In the genomic region with DNA sequence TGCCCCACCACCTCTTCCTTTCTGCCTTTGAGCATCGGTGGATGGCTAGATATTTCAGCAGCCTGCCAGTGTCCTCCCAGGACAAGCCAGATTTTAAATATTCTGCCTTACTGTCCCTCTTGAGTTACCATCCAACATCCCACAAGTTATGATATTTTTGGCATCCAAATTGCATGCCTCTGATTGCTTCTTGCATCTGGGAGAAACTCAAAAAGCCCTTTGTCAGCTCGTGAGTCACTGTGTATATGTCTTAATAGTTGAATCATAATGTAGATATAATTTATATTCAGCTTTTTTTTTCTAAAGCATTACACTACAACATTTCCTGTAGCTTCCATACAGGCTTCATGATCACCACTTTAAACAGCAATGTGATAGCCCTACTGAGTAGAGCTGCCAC, we compare ENCODE assay signal across 28 mouse cellular contexts. TPM values are rescaled to one million over a fixed set of nuclear protein-coding genes. Genes with fewer than 3 reads are reported as not detected.
DNase-seq lines count a peak whose midpoint lies in the region; ATAC-seq and TF ChIP-seq lines count a peak whose summit lies in the region.
"Had no signal": no experiment of that assay in that cellular context is flagged by ENCODE, and none has a peak within 500 bp of the region (broad histone marks: within the 10 kb centered on the region; RNA-seq: fewer than 3 reads in every experiment).

No protein-coding gene starts in this region.

- peak overlapping the region; percentile 3; the same call in 1 of the 2 replicates for H3K27ac ChIP-seq in hindbrain, embryonic 12.5 days
- H3K27ac ChIP-seq in hindbrain, embryonic 14.5 days: no peak overlapping the region
- H3K27ac ChIP-seq in midbrain, embryonic 14.5 days (replicated peaks; ENCODE audit: low read depth, low read length): 0 out of 2 replicates have a peak overlapping the region, but pooled peaks have one; percentile 1
- H3K27ac ChIP-seq in midbrain, embryonic 15.5 days: no peak overlapping the region
- H3K27ac ChIP-seq in stomach, postnatal 0 days (replicated peaks): no peak overlapping the region
- H3K27ac ChIP-seq: embryonic facial prominence, embryonic 10.5 days; embryonic facial prominence, embryonic 13.5 days; forebrain, embryonic 12.5 days; forebrain, embryonic 15.5 days; heart, adult 2 months had no signal

- no peak overlapping the region for H3K4me2 ChIP-seq in hindbrain, embryonic 12.5 days (replicated peaks)
- no peak overlapping the region for H3K4me2 ChIP-seq in hindbrain, embryonic 14.5 days (replicated peaks)
- no peak overlapping the region for H3K4me2 ChIP-seq in midbrain, embryonic 14.5 days (ENCODE audit: low read length)
- H3K4me2 ChIP-seq in midbrain, embryonic 15.5 days: no peak overlapping the region
- H3K4me2 ChIP-seq in stomach, postnatal 0 days (replicated peaks; ENCODE audit: low read depth): no peak overlapping the region
- H3K4me2 ChIP-seq: embryonic facial prominence, embryonic 13.5 days; forebrain, embryonic 12.5 days; forebrain, embryonic 15.5 days; heart, embryonic 11.5 days had no signal

- 81% methylated on average over 2 of the region's 2 CpGs for WGBS in hindbrain, embryonic 12.5 days
- 81% methylated on average over 2 of the region's 2 CpGs for WGBS in hindbrain, embryonic 14.5 days
- 74% methylated on average over 2 of the region's 2 CpGs for WGBS in midbrain, embryonic 14.5 days
- WGBS in midbrain, embryonic 15.5 days: 76% methylated on average over 2 of the region's 2 CpGs
- WGBS in stomach, postnatal 0 days: 54% methylated on average over 2 of the region's 2 CpGs

- H3K4me3 ChIP-seq in hindbrain, embryonic 12.5 days: no peak overlapping the region
- H3K4me3 ChIP-seq in hindbrain, embryonic 14.5 days (replicated peaks; ENCODE audit: low read length): no peak overlapping the region
- H3K4me3 ChIP-seq in midbrain, embryonic 14.5 days (replicated peaks; ENCODE audit: low read depth, low read length): no peak overlapping the region
- H3K4me3 ChIP-seq in midbrain, embryonic 15.5 days: no peak overlapping the region
- no peak overlapping the region for H3K4me3 ChIP-seq in stomach, postnatal 0 days (ENCODE audit: low read depth, low read length)
- H3K4me3 ChIP-seq: embryonic facial prominence, embryonic 10.5 days; embryonic facial prominence, embryonic 13.5 days; erythroblast, embryonic 14.5 days; forebrain, embryonic 12.5 days; forebrain, embryonic 15.5 days; heart, adult 2 months had no signal

- no peak for ATAC-seq in hindbrain, embryonic 12.5 days (ENCODE audit: low FRiP score)
- no peak for ATAC-seq in hindbrain, embryonic 14.5 days (ENCODE audit: low FRiP score)
- no peak for ATAC-seq in midbrain, embryonic 14.5 days (ENCODE audit: low FRiP score, low TSS enrichment)
- no peak for ATAC-seq in midbrain, embryonic 15.5 days (replicated peaks)
- ATAC-seq in stomach, postnatal 0 days (ENCODE audit: low FRiP score, low TSS enrichment): no peak
- ATAC-seq: forebrain, embryonic 15.5 days; hindbrain, embryonic 16.5 days had no signal

- H3K36me3 ChIP-seq in hindbrain, embryonic 12.5 days: no peaks in the 10 kb centered on the region
- H3K36me3 ChIP-seq in hindbrain, embryonic 14.5 days (replicated peaks; ENCODE audit: control insufficient read depth, insufficient read depth): no peaks in the 10 kb centered on the region
- H3K36me3 ChIP-seq in midbrain, embryonic 14.5 days (ENCODE audit: control insufficient read depth, insufficient read depth, low read length): no peaks in the 10 kb centered on the region
- no peaks in the 10 kb centered on the region for H3K36me3 ChIP-seq in midbrain, embryonic 15.5 days (replicated peaks)
- no peaks in the 10 kb centered on the region for H3K36me3 ChIP-seq in stomach, postnatal 0 days (ENCODE audit: control insufficient read depth, insufficient read depth, low read length)
- H3K36me3 ChIP-seq: embryonic facial prominence, embryonic 10.5 days; embryonic facial prominence, embryonic 13.5 days; forebrain, embryonic 12.5 days; forebrain, embryonic 15.5 days; G1E had no signal

- H3K27me3 ChIP-seq in hindbrain, embryonic 12.5 days: peaks cover 48% of the 10 kb centered on the region
- H3K27me3 ChIP-seq in hindbrain, embryonic 14.5 days (ENCODE audit: control insufficient read depth, insufficient read depth, low read length): peaks cover 29% of the 10 kb centered on the region
- peaks cover 18% of the 10 kb centered on the region; the same call in 1 of the 2 replicates for H3K27me3 ChIP-seq in midbrain, embryonic 14.5 days (ENCODE audit: control insufficient read depth, insufficient read depth, low read length)
- H3K27me3 ChIP-seq in midbrain, embryonic 15.5 days (replicated peaks): peaks cover 23% of the 10 kb centered on the region
- peaks cover 8% of the 10 kb centered on the region for H3K27me3 ChIP-seq in stomach, postnatal 0 days (ENCODE audit: control insufficient read depth, insufficient read depth, low read length)

- no peak for DNase-seq in hindbrain, embryonic 14.5 days (ENCODE audit: low spot score)
- DNase-seq in midbrain, embryonic 14.5 days: no peak
- peak; percentile 85 for DNase-seq in NIH3T3 (ENCODE audit: low read depth)
- no peak for DNase-seq in stomach, postnatal 0 days (ENCODE audit: low spot score)
- no peak for DNase-seq in spleen, postnatal 36 days (ENCODE audit: low spot score in 2 of 2)
- DNase-seq: adrenal gland, adult 2 months; adrenal gland, postnatal 14 days; cerebellum, adult 11-12 months; cerebellum, adult 8-10 months; cerebellum, postnatal 36 days; embryo, embryonic 11 days; gastrocnemius, postnatal 25 days; heart, adult 2 months had no signal

- TF ChIP-seq EP300 in stomach, postnatal 0 days (optimal IDR thresholded peaks at IDR 0.05): no peak

- H3K9ac ChIP-seq in hindbrain, embryonic 12.5 days: no peak overlapping the region
- H3K9ac ChIP-seq in hindbrain, embryonic 14.5 days: no peak overlapping the region
- no peak overlapping the region for H3K9ac ChIP-seq in midbrain, embryonic 14.5 days (replicated peaks; ENCODE audit: low read length)
- no peak overlapping the region for H3K9ac ChIP-seq in midbrain, embryonic 15.5 days
- no peak overlapping the region for H3K9ac ChIP-seq in stomach, postnatal 0 days (ENCODE audit: low read length)
- H3K9ac ChIP-seq: embryonic facial prominence, embryonic 13.5 days; forebrain, embryonic 12.5 days; forebrain, embryonic 15.5 days had no signal

- peaks cover 34% of the 10 kb centered on the region for H3K4me1 ChIP-seq in hindbrain, embryonic 12.5 days
- peaks cover 21% of the 10 kb centered on the region for H3K4me1 ChIP-seq in hindbrain, embryonic 14.5 days (replicated peaks; ENCODE audit: control insufficient read depth, insufficient read depth, low read length)
- H3K4me1 ChIP-seq in midbrain, embryonic 14.5 days (ENCODE audit: control insufficient read depth, insufficient read depth, low read length): peaks cover 7% of the 10 kb centered on the region
- H3K4me1 ChIP-seq in midbrain, embryonic 15.5 days: peaks cover 16% of the 10 kb centered on the region
- H3K4me1 ChIP-seq in stomach, postnatal 0 days (replicated peaks; ENCODE audit: control insufficient read depth, insufficient read depth): no peaks in the 10 kb centered on the region
- H3K4me1 ChIP-seq: embryonic facial prominence, embryonic 13.5 days; forebrain, embryonic 15.5 days had no signal

- no peak for TF ChIP-seq CTCF in stomach, postnatal 0 days (IDR thresholded peaks at IDR 0.05; ENCODE audit: low read depth)

- no peaks in the 10 kb centered on the region for H3K9me3 ChIP-seq in hindbrain, embryonic 12.5 days (replicated peaks)
- no peaks in the 10 kb centered on the region for H3K9me3 ChIP-seq in hindbrain, embryonic 14.5 days (ENCODE audit: control insufficient read depth, low read length)
- no peaks in the 10 kb centered on the region for H3K9me3 ChIP-seq in midbrain, embryonic 14.5 days (ENCODE audit: control insufficient read depth, low read length)
- no peaks in the 10 kb centered on the region for H3K9me3 ChIP-seq in midbrain, embryonic 15.5 days
- no peaks in the 10 kb centered on the region for H3K9me3 ChIP-seq in stomach, postnatal 0 days (ENCODE audit: control insufficient read depth, low read length)
- H3K9me3 ChIP-seq: embryonic facial prominence, embryonic 10.5 days; embryonic facial prominence, embryonic 13.5 days; forebrain, embryonic 12.5 days; forebrain, embryonic 15.5 days; G1E had no signal

RNA-seq across cellular contexts. Expression of gene Dnajc5g, which starts 19.0 kb away (rescaled TPM):
- not detected in 2 replicates for polyA plus RNA-seq in hindbrain, embryonic 12.5 days (2016; fragmentation: Nextera tagmentation; extraction: Ambion mirVana)
- not detected in 2 replicates for polyA plus RNA-seq in hindbrain, embryonic 14.5 days (2014; fragmentation: Nextera tagmentation; extraction: Ambion mirVana)
- polyA plus RNA-seq in midbrain, embryonic 14.5 days (2014; fragmentation: Nextera tagmentation; extraction: Ambion mirVana): not detected in 2 replicates
- not detected in 2 replicates for polyA plus RNA-seq in midbrain, embryonic 15.5 days (2015; fragmentation: Nextera tagmentation; extraction: Ambion mirVana)
- polyA plus RNA-seq in stomach, postnatal 0 days (2015; fragmentation: Nextera tagmentation; extraction: Ambion mirVana): not detected in 2 replicates
- polyA plus RNA-seq: adrenal gland, adult 2 months; brain, embryonic 14.5 days; cortical plate, adult 2 months; embryonic facial prominence, embryonic 10.5 days; embryonic facial prominence, embryonic 13.5 days; erythroblast, embryonic 14.5 days; forebrain, embryonic 12.5 days; forebrain, embryonic 15.5 days; G1E; heart, adult 2 months; heart, embryonic 11.5 days; heart, embryonic 14.5 days; heart, postnatal 0 days; hindbrain, embryonic 16.5 days; intestine, embryonic 16.5 days had no signal

RNA-seq across cellular contexts. Expression of gene Slc30a3, which starts 20.9 kb away (rescaled TPM):
- polyA plus RNA-seq in hindbrain, embryonic 12.5 days (2016; fragmentation: Nextera tagmentation; extraction: Ambion mirVana): 15.7 and 16.2 TPM in 2 replicates
- 34.8 and 35.7 TPM in 2 replicates for polyA plus RNA-seq in hindbrain, embryonic 14.5 days (2014; fragmentation: Nextera tagmentation; extraction: Ambion mirVana)
- polyA plus RNA-seq in midbrain, embryonic 14.5 days (2014; fragmentation: Nextera tagmentation; extraction: Ambion mirVana): 19.8 and 20.0 TPM in 2 replicates
- 20.4 and 21.5 TPM in 2 replicates for polyA plus RNA-seq in midbrain, embryonic 15.5 days (2015; fragmentation: Nextera tagmentation; extraction: Ambion mirVana)
- 0.11 TPM in 1 of 2 replicates, not detected in the other for polyA plus RNA-seq in stomach, postnatal 0 days (2015; fragmentation: Nextera tagmentation; extraction: Ambion mirVana)
- polyA plus RNA-seq: adrenal gland, adult 2 months; erythroblast, embryonic 14.5 days; G1E had no signal

RNA-seq across cellular contexts. Expression of gene Trim54, which starts 29.4 kb away (rescaled TPM):
- polyA plus RNA-seq in hindbrain, embryonic 12.5 days (2016; fragmentation: Nextera tagmentation; extraction: Ambion mirVana): 0.40 and 0.86 TPM in 2 replicates
- not detected in 2 replicates for polyA plus RNA-seq in hindbrain, embryonic 14.5 days (2014; fragmentation: Nextera tagmentation; extraction: Ambion mirVana)
- polyA plus RNA-seq in midbrain, embryonic 14.5 days (2014; fragmentation: Nextera tagmentation; extraction: Ambion mirVana): not detected in 2 replicates
- polyA plus RNA-seq in midbrain, embryonic 15.5 days (2015; fragmentation: Nextera tagmentation; extraction: Ambion mirVana): not detected in 2 replicates
- polyA plus RNA-seq in stomach, postnatal 0 days (2015; fragmentation: Nextera tagmentation; extraction: Ambion mirVana): 0.06 TPM in 1 of 2 replicates, not detected in the other
- polyA plus RNA-seq: adrenal gland, adult 2 months; embryonic facial prominence, embryonic 10.5 days; erythroblast, embryonic 14.5 days; forebrain, embryonic 12.5 days; forebrain, embryonic 15.5 days; G1E; hindbrain, embryonic 16.5 days; intestine, embryonic 16.5 days had no signal

RNA-seq across cellular contexts. Expression of gene Cad, which starts 32.6 kb away (rescaled TPM):
- 32.2 and 32.4 TPM in 2 replicates for polyA plus RNA-seq in hindbrain, embryonic 12.5 days (2016; fragmentation: Nextera tagmentation; extraction: Ambion mirVana)
- polyA plus RNA-seq in hindbrain, embryonic 14.5 days (2014; fragmentation: Nextera tagmentation; extraction: Ambion mirVana): 13.7 and 15.4 TPM in 2 replicates
- polyA plus RNA-seq in midbrain, embryonic 14.5 days (2014; fragmentation: Nextera tagmentation; extraction: Ambion mirVana): 11.8 and 17.2 TPM in 2 replicates
- 14.9 and 16.2 TPM in 2 replicates for polyA plus RNA-seq in midbrain, embryonic 15.5 days (2015; fragmentation: Nextera tagmentation; extraction: Ambion mirVana)
- polyA plus RNA-seq in stomach, postnatal 0 days (2015; fragmentation: Nextera tagmentation; extraction: Ambion mirVana): 4.9 and 6.1 TPM in 2 replicates

RNA-seq across cellular contexts. Expression of gene Slc5a6, which starts 38.4 kb away (rescaled TPM):
- 13.8 and 14.0 TPM in 2 replicates for polyA plus RNA-seq in hindbrain, embryonic 12.5 days (2016; fragmentation: Nextera tagmentation; extraction: Ambion mirVana)
- 20.5 and 24.5 TPM in 2 replicates for polyA plus RNA-seq in hindbrain, embryonic 14.5 days (2014; fragmentation: Nextera tagmentation; extraction: Ambion mirVana)
- polyA plus RNA-seq in midbrain, embryonic 14.5 days (2014; fragmentation: Nextera tagmentation; extraction: Ambion mirVana): 19.2 and 19.6 TPM in 2 replicates
- 26.9 and 29.1 TPM in 2 replicates for polyA plus RNA-seq in midbrain, embryonic 15.5 days (2015; fragmentation: Nextera tagmentation; extraction: Ambion mirVana)
- 4.2 TPM in 2 replicates for polyA plus RNA-seq in stomach, postnatal 0 days (2015; fragmentation: Nextera tagmentation; extraction: Ambion mirVana)

Comparison
In these comparisons a context has a peak if more than half of its experiments do, and no peak if none do; other contexts are left out.
1. H3K27ac ChIP-seq: peak in hindbrain, embryonic 12.5 days (single experiment) and midbrain, embryonic 14.5 days (single experiment); none in hindbrain, embryonic 14.5 days (single experiment), midbrain, embryonic 15.5 days (single experiment) and stomach, postnatal 0 days (single experiment).
2. RNA of gene Slc30a3, which starts 20.9 kb away (polyA plus RNA-seq): 34.8 to 35.7 TPM in hindbrain, embryonic 14.5 days, 20.4 to 21.5 TPM in midbrain, embryonic 15.5 days, 19.8 to 20.0 TPM in midbrain, embryonic 14.5 days and 15.7 to 16.2 TPM in hindbrain, embryonic 12.5 days; 0.11 TPM in stomach, postnatal 0 days; every median in the first group is over 10 times any median in the second.